Comparison of ENCODE assay signal across 14 mouse cellular contexts in genomic region chr4:83519807-83520206, GRCm38 (mm10).
"Had no signal": no experiment of that assay in that cellular context is flagged by ENCODE, and none has a peak within 500 bp of the region (broad histone marks: within the 10 kb centered on the region; RNA-seq: fewer than 3 reads in every experiment).

No protein-coding gene starts in this region.

- DNase-seq: lung, adult 2 months; lung, postnatal 10 days; right cerebral cortex, postnatal 14 days; thymus, adult 2 months; thymus, postnatal 25 days had no signal

- H3K27ac ChIP-seq: macrophage; midbrain, embryonic 13.5 days; midbrain, embryonic 15.5 days; neural tube, embryonic 12.5 days; stomach, embryonic 15.5 days; stomach, postnatal 0 days had no signal

- H3K9me3 ChIP-seq: megakaryocyte, embryonic 14.5 days; midbrain, embryonic 13.5 days; midbrain, embryonic 15.5 days; neural tube, embryonic 12.5 days; stomach, embryonic 15.5 days had no signal

- H3K27me3 ChIP-seq: megakaryocyte, embryonic 14.5 days; midbrain, embryonic 13.5 days; midbrain, embryonic 15.5 days; neural tube, embryonic 12.5 days; stomach, embryonic 15.5 days had no signal

- H3K4me3 ChIP-seq: megakaryocyte, embryonic 14.5 days; midbrain, embryonic 13.5 days; midbrain, embryonic 15.5 days; neural tube, embryonic 12.5 days; stomach, embryonic 15.5 days had no signal

- ATAC-seq: liver, postnatal 0 days; midbrain, embryonic 13.5 days; midbrain, embryonic 15.5 days had no signal

- H3K9ac ChIP-seq: liver, postnatal 0 days; midbrain, embryonic 13.5 days; midbrain, embryonic 15.5 days; neural tube, embryonic 12.5 days; stomach, embryonic 15.5 days had no signal

- H3K4me2 ChIP-seq: midbrain, embryonic 11.5 days; midbrain, embryonic 13.5 days; midbrain, embryonic 15.5 days; neural tube, embryonic 12.5 days; stomach, embryonic 15.5 days had no signal

- H3K36me3 ChIP-seq: midbrain, embryonic 13.5 days; midbrain, embryonic 15.5 days; neural tube, embryonic 12.5 days; stomach, embryonic 15.5 days had no signal
